Mouse (Mus musculus) E14TG2a.4 (cell line): ENCODE measurements around the gene Mrm2.

Experiments
- CTCF ChIP-seq: conservative IDR thresholded peaks from 2 replicates; pipeline ENCODE4 v1.5.1; 2014; ENCODE audit warnings: low read length
- NANOG ChIP-seq: IDR thresholded peaks from 2 replicates; pipeline ENCODE4 v1.6.1; 2014; ENCODE audit warnings: borderline replicate concordance, low read length, mixed read lengths

DNA sequence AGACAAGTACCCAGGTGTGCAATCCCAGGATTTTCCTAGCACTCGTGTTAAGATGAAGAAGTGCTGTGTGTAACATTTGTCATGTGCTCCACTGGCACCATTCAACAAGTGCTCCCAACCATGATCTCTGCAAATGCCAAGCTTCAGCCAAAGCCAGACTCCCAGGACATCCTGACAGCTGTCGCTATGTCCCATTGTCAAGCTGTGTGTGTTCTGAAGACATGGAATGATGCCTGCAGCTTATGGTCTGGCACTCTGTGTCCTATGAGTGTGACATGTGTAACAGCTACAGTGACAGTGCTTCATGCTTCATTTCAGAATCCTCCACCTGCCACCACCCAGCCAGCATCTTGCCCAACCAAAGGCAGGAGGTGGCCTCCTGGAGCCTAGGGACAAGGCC, 47.7 kb downstream of the Mrm2 start:
- no peak for TF ChIP-seq CTCF
- no peak for TF ChIP-seq NANOG
